9 mouse cellular contexts compared by ENCODE assay signal in genomic region chr2:5286189-5287043, GRCm38 (mm10).
A peak's percentile ranks its signal among the peaks of the same experiment; 100 is the strongest.
DNase-seq lines count a peak whose midpoint lies in the region; ATAC-seq and TF ChIP-seq lines count a peak whose summit lies in the region.
"Had no signal": no experiment of that assay in that cellular context is flagged by ENCODE, and none has a peak within 500 bp of the region (broad histone marks: within the 10 kb centered on the region; RNA-seq: fewer than 3 reads in every experiment).

No protein-coding gene starts in this region.

- H3K27me3 ChIP-seq in lung, embryonic 14.5 days (ENCODE audit: insufficient read depth, low read length): no peaks in the 10 kb centered on the region
- no peaks in the 10 kb centered on the region for H3K27me3 ChIP-seq in midbrain, embryonic 14.5 days (ENCODE audit: control insufficient read depth, insufficient read depth, low read length)
- H3K27me3 ChIP-seq: liver, embryonic 13.5 days had no signal

- H3K4me1 ChIP-seq in lung, embryonic 14.5 days (ENCODE audit: insufficient read depth): no peaks in the 10 kb centered on the region
- no peaks in the 10 kb centered on the region for H3K4me1 ChIP-seq in midbrain, embryonic 14.5 days (ENCODE audit: control insufficient read depth, insufficient read depth, low read length)
- H3K4me1 ChIP-seq: liver, embryonic 13.5 days had no signal

- no peak overlapping the region for H3K9ac ChIP-seq in lung, embryonic 14.5 days
- H3K9ac ChIP-seq in midbrain, embryonic 14.5 days (replicated peaks; ENCODE audit: low read length): no peak overlapping the region
- H3K9ac ChIP-seq: liver, embryonic 13.5 days had no signal

- TF ChIP-seq CTCF in lung, embryonic 14.5 days (IDR thresholded peaks at IDR 0.05; ENCODE audit: low read depth): no peak

- H3K9me3 ChIP-seq in lung, embryonic 14.5 days (ENCODE audit: low read depth, low read length): no peaks in the 10 kb centered on the region
- H3K9me3 ChIP-seq in midbrain, embryonic 14.5 days (ENCODE audit: control insufficient read depth, low read length): peaks cover 6% of the 10 kb centered on the region; the same call in 1 of the 2 replicates
- H3K9me3 ChIP-seq: liver, embryonic 13.5 days had no signal

- ATAC-seq in lung, embryonic 14.5 days (ENCODE audit: insufficient read depth): peak; percentile 49; the same call in 1 of the 2 replicates
- no peak for ATAC-seq in midbrain, embryonic 14.5 days (ENCODE audit: low FRiP score, low TSS enrichment)

- H3K27ac ChIP-seq in lung, embryonic 14.5 days (ENCODE audit: low read depth): peak overlapping the region; percentile 5; the same call in 1 of the 2 replicates
- H3K27ac ChIP-seq in midbrain, embryonic 14.5 days (replicated peaks; ENCODE audit: low read depth, low read length): no peak overlapping the region
- H3K27ac ChIP-seq: liver, embryonic 13.5 days had no signal

- H3K4me2 ChIP-seq in lung, embryonic 14.5 days: no peak overlapping the region
- no peak overlapping the region for H3K4me2 ChIP-seq in midbrain, embryonic 14.5 days (ENCODE audit: low read length)
- H3K4me2 ChIP-seq: liver, embryonic 13.5 days had no signal

- peak; percentile 51 for DNase-seq in lung, embryonic 14.5 days
- no peak for DNase-seq in lung, postnatal 14 days
- peak; percentile 86 for DNase-seq in brain, adult 2 months (ENCODE audit: low read depth, low spot score)
- DNase-seq in kidney, postnatal 14 days: peak; percentile 84
- DNase-seq in telencephalon, adult 2 months (ENCODE audit: low read depth, low spot score): peak; percentile 35
- DNase-seq in midbrain, embryonic 14.5 days: no peak
- DNase-seq in layer of hippocampus, postnatal 14 days (ENCODE audit: low spot score in 2 of 2): no peak
- DNase-seq: liver, embryonic 13.5 days; thymus, adult 18-20 months had no signal

- WGBS in lung, embryonic 14.5 days: 48% methylated on average over 5 of the region's 5 CpGs
- WGBS in midbrain, embryonic 14.5 days: 83% methylated on average over 5 of the region's 5 CpGs

- H3K36me3 ChIP-seq in lung, embryonic 14.5 days (ENCODE audit: insufficient read depth): no peaks in the 10 kb centered on the region
- H3K36me3 ChIP-seq in midbrain, embryonic 14.5 days (ENCODE audit: control insufficient read depth, insufficient read depth, low read length): no peaks in the 10 kb centered on the region
- H3K36me3 ChIP-seq: liver, embryonic 13.5 days had no signal

- H3K4me3 ChIP-seq in lung, embryonic 14.5 days (ENCODE audit: low read depth, low read length): no peak overlapping the region
- no peak overlapping the region for H3K4me3 ChIP-seq in midbrain, embryonic 14.5 days (replicated peaks; ENCODE audit: low read depth, low read length)
- H3K4me3 ChIP-seq: liver, embryonic 13.5 days had no signal

Comparison
In these comparisons a context has a peak if more than half of its experiments do, and no peak if none do; other contexts are left out.
1. DNase-seq: peak in lung, embryonic 14.5 days (single experiment), brain, adult 2 months (single experiment), kidney, postnatal 14 days (single experiment) and telencephalon, adult 2 months (single experiment); none in lung, postnatal 14 days (single experiment), midbrain, embryonic 14.5 days (single experiment) and layer of hippocampus, postnatal 14 days (0 of 2).